ENCODE assay signal across 10 mouse cellular contexts in genomic region chr8:107502922-107503321, GRCm38 (mm10).
DNase-seq lines count a peak whose midpoint lies in the region; ATAC-seq and TF ChIP-seq lines count a peak whose summit lies in the region.
"Had no signal": no experiment of that assay in that cellular context is flagged by ENCODE, and none has a peak within 500 bp of the region (broad histone marks: within the 10 kb centered on the region; RNA-seq: fewer than 3 reads in every experiment).

No protein-coding gene starts in this region.

- 0 out of 2 replicates have a peak, but pooled peaks have one; percentile 25 for ATAC-seq in kidney, postnatal 0 days (replicated peaks; ENCODE audit: low FRiP score, low read depth)
- peak; percentile 35; the same call in 1 of the 2 replicates for ATAC-seq in embryonic facial prominence, embryonic 15.5 days (ENCODE audit: insufficient number of reproducible peaks, low FRiP score, low TSS enrichment, low read depth)

- H3K27ac ChIP-seq in kidney, postnatal 0 days: no peak overlapping the region
- H3K27ac ChIP-seq in ES-Bruce4 (ENCODE audit: insufficient read depth, low read length): peak overlapping the region; percentile 37
- H3K27ac ChIP-seq in embryonic facial prominence, embryonic 15.5 days (replicated peaks): peak overlapping the region; percentile 58
- peak overlapping the region; percentile 94 for H3K27ac ChIP-seq in macrophage
- H3K27ac ChIP-seq: heart, adult 2 months had no signal

- WGBS in kidney, postnatal 0 days: 41% methylated on average over 3 of the region's 3 CpGs
- 61% methylated on average over 3 of the region's 3 CpGs for WGBS in embryonic facial prominence, embryonic 15.5 days
- WGBS in macrophage (ENCODE audit: missing documents): 0% methylated on average over 3 of the region's 3 CpGs

- no peak overlapping the region for H3K4me2 ChIP-seq in kidney, postnatal 0 days (ENCODE audit: low read length)
- H3K4me2 ChIP-seq in embryonic facial prominence, embryonic 15.5 days (replicated peaks): no peak overlapping the region
- H3K4me2 ChIP-seq: stomach, embryonic 15.5 days had no signal

- TF ChIP-seq POLR2A in ES-Bruce4 (IDR thresholded peaks at IDR 0.05; ENCODE audit: insufficient read depth, low read length): no peak

- no peaks in the 10 kb centered on the region for H3K36me3 ChIP-seq in kidney, postnatal 0 days (ENCODE audit: insufficient read depth, low read length)
- H3K36me3 ChIP-seq in ES-Bruce4 (ENCODE audit: control insufficient read depth, insufficient read depth, low read length, poor library complexity, severe bottlenecking): no peaks in the 10 kb centered on the region
- peaks cover 8% of the 10 kb centered on the region; the same call in 1 of the 2 replicates for H3K36me3 ChIP-seq in embryonic facial prominence, embryonic 15.5 days
- H3K36me3 ChIP-seq in macrophage (ENCODE audit: inconsistent target): peaks cover 19% of the 10 kb centered on the region; the same call in 1 of the 2 replicates

- no peak for TF ChIP-seq EP300 in ES-Bruce4 (IDR thresholded peaks at IDR 0.05; ENCODE audit: insufficient read depth, low read depth, low read length)

- no peak for DNase-seq in kidney, postnatal 0 days (ENCODE audit: low spot score)
- DNase-seq in kidney, postnatal 4 days: no peak
- no peak for DNase-seq in left cerebral cortex, adult 18-20 months (ENCODE audit: low spot score in 2 of 2)
- no peak for DNase-seq in layer of hippocampus, adult 18-20 months (ENCODE audit: low spot score in 2 of 2)
- DNase-seq in layer of hippocampus, postnatal 36 days: no peak
- DNase-seq: heart, adult 2 months had no signal

- no peaks in the 10 kb centered on the region for H3K9me3 ChIP-seq in kidney, postnatal 0 days (replicated peaks; ENCODE audit: low read length)
- no peaks in the 10 kb centered on the region for H3K9me3 ChIP-seq in ES-Bruce4 (replicated peaks; ENCODE audit: control insufficient read depth, insufficient read depth, low read length, poor library complexity, severe bottlenecking)
- no peaks in the 10 kb centered on the region for H3K9me3 ChIP-seq in embryonic facial prominence, embryonic 15.5 days (replicated peaks)
- H3K9me3 ChIP-seq: stomach, embryonic 15.5 days had no signal

- H3K4me3 ChIP-seq in kidney, postnatal 0 days (replicated peaks; ENCODE audit: low read depth, low read length): no peak overlapping the region
- H3K4me3 ChIP-seq in ES-Bruce4 (ENCODE audit: low read depth, low read length) (no peak overlapping the region), macrophage (ENCODE audit: inconsistent target) (peak overlapping the region; percentile 12; the same call in 1 of the 2 replicates)
- H3K4me3 ChIP-seq in embryonic facial prominence, embryonic 15.5 days (replicated peaks): no peak overlapping the region
- H3K4me3 ChIP-seq: heart, adult 2 months; stomach, embryonic 15.5 days had no signal

- TF ChIP-seq CTCF in kidney, postnatal 0 days (IDR thresholded peaks at IDR 0.05; ENCODE audit: low read depth): no peak
- TF ChIP-seq CTCF in ES-Bruce4 (IDR thresholded peaks at IDR 0.05; ENCODE audit: low read depth, low read length): no peak

- H3K4me1 ChIP-seq in kidney, postnatal 0 days (replicated peaks; ENCODE audit: insufficient read depth, low read length): peaks cover 9% of the 10 kb centered on the region; the same call in 1 of the 2 replicates
- H3K4me1 ChIP-seq in ES-Bruce4 (ENCODE audit: control insufficient read depth, insufficient read depth, low read length): peaks cover 12% of the 10 kb centered on the region
- peaks cover 30% of the 10 kb centered on the region for H3K4me1 ChIP-seq in embryonic facial prominence, embryonic 15.5 days

- peaks cover 56% of the 10 kb centered on the region for H3K79me2 ChIP-seq in macrophage (ENCODE audit: inconsistent target)

- H3K27me3 ChIP-seq in kidney, postnatal 0 days (ENCODE audit: insufficient read depth, low read length): no peaks in the 10 kb centered on the region
- H3K27me3 ChIP-seq in ES-Bruce4 (ENCODE audit: control insufficient read depth, insufficient read depth, low read length, poor library complexity, severe bottlenecking): no peaks in the 10 kb centered on the region
- no peaks in the 10 kb centered on the region for H3K27me3 ChIP-seq in embryonic facial prominence, embryonic 15.5 days
- H3K27me3 ChIP-seq: stomach, embryonic 15.5 days had no signal

- H3K9ac ChIP-seq in kidney, postnatal 0 days (ENCODE audit: low read depth, low read length): no peak overlapping the region
- H3K9ac ChIP-seq in ES-Bruce4 (ENCODE audit: low read depth, poor library complexity, severe bottlenecking): no peak overlapping the region
- no peak overlapping the region for H3K9ac ChIP-seq in embryonic facial prominence, embryonic 15.5 days
- H3K9ac ChIP-seq: stomach, embryonic 15.5 days had no signal
